Mouse (Mus musculus) midbrain, embryonic 11.5 days (tissue): ENCODE measurements around the gene Myh9. TPM values are rescaled to one million over a fixed set of nuclear protein-coding genes. Genes with fewer than 3 reads are reported as not detected.

Experiments used
- ATAC-seq: fragments of 200-750 bp; cut with Nextera tagmentation; 2 replicates; pipeline ENCODE4 v1.8.0; 2017; ENCODE audit warnings: moderate TSS enrichment, moderate library complexity; ENCODE audit not compliant: low FRiP score
- DNase-seq: peaks from one replicate; pipeline ENCODE4 v3.0.0; 2015; ENCODE audit warnings: low spot score; ENCODE audit errors: missing footprints
- H3K27ac ChIP-seq: fragments of 300-500 bp; sonication (generic); 2 replicates; pipeline ENCODE4 v1.5.1; 2014; ENCODE audit warnings: low read depth, low read length
- H3K27me3 ChIP-seq: fragments of 300-500 bp; sonication (generic); 2 replicates; pipeline ENCODE4 v1.6.1; 2014; ENCODE audit warnings: mild to moderate bottlenecking, low read length, moderate library complexity, mixed read lengths; ENCODE audit not compliant: control insufficient read depth, insufficient read depth
- H3K36me3 ChIP-seq: fragments of 300-500 bp; sonication (generic); 2 replicates; pipeline ENCODE4 v1.6.1; 2014; ENCODE audit warnings: mild to moderate bottlenecking, low read length, moderate library complexity, mixed read lengths; ENCODE audit not compliant: control insufficient read depth, insufficient read depth
- H3K4me1 ChIP-seq: fragments of 300-500 bp; sonication (generic); 2 replicates; pipeline ENCODE4 v1.6.1; 2014; ENCODE audit warnings: low read length; ENCODE audit not compliant: control insufficient read depth, insufficient read depth
- H3K4me2 ChIP-seq: fragments of 300-500 bp; sonication (generic); 2 replicates; pipeline ENCODE4 v1.6.1; 2014; ENCODE audit warnings: mild to moderate bottlenecking, moderate library complexity
- H3K4me3 ChIP-seq: fragments of 300-500 bp; sonication (generic); 2 replicates; pipeline ENCODE4 v1.5.1; 2014; ENCODE audit warnings: low read depth, low read length
- H3K9ac ChIP-seq: fragments of 300-500 bp; sonication (generic); 2 replicates; pipeline ENCODE4 v1.6.1; 2014; ENCODE audit warnings: low read length
- H3K9me3 ChIP-seq: fragments of 300-500 bp; sonication (generic); 2 replicates; pipeline ENCODE4 v1.6.1; 2016; ENCODE audit warnings: low read length; ENCODE audit not compliant: control insufficient read depth
- WGBS: fragments of 180-500 bp; shearing (Covaris S2); extraction: QIAGEN DNeasy Blood & Tissue Kit; methylation state at CpG from one replicate; pipeline ENCODE4 v1.1.7; 2014; 5-methylcytosine and 5-hydroxymethylcytosine counted together
- polyA plus RNA-seq: library from polyadenylated mRNA; unstranded; fragments of >200 nt; fragmentation: Nextera tagmentation; extraction: Ambion mirVana; gene quantifications from 2 replicates; pipeline ENCODE4 v1.2.1, GENCODE M21; 2014

Gene Myh9
- polyA plus RNA-seq, 1 experiment from 2014 or later = 19.6 TPM

DNA sequence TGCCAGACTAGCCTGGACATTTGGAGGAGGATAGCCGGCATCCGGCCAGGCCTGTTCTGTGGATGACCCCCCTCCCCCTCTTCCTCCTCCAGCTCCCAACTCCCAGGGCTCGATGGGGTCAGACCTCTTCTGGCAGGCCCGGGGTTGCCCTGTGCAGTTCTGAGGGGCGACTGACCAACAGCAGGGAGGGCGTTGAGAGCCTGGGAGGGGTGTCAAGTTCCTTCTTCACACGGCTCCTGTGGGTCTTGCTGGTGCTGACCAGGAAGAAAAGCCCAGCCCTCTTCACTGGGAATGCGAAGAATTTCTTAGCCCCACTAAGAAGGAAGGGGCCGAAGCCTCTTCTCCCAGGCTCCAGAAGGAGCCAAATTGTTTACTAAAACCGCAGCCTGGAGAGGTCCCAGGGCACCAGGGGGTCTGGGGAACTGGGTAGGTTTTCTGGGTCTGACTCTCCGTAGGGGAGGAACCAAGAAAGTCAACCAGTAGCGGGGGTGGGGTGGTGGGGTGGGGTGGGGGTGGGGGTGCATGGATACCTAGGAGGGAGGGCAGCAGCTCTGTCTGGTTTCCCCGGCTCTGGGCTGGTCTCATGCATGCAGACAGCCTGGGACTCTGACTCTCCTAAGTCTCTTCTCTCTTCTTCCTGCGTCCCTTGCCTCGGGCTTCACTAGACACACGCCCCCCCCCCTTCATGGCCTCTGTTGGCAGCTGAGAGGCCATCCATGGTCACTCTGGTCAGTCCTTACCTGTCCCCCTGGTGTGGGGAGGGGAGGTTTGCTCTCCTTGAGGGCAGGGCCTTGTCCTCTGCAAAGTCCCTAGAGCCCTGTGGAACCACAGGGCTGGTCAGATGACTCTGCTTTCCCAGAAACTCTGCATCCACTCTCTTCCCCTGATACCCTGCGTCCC is 41.1 kb upstream of the Myh9 start:
- Histone ChIP-seq H3K27me3 (no peaks in the 10 kb centered on the region), H3K36me3 (no peaks in the 10 kb centered on the region), H3K4me3 (no peak overlapping the region), H3K4me1 (no peaks in the 10 kb centered on the region), H3K9ac (no peak overlapping the region), H3K9me3 (no peaks in the 10 kb centered on the region), H3K4me2 (no peak overlapping the region), H3K27ac (no peak overlapping the region)
- WGBS = 17% methylated on average over 16 of the region's 17 CpGs
- DNase-seq (no peak), ATAC-seq (no peak)

DNA sequence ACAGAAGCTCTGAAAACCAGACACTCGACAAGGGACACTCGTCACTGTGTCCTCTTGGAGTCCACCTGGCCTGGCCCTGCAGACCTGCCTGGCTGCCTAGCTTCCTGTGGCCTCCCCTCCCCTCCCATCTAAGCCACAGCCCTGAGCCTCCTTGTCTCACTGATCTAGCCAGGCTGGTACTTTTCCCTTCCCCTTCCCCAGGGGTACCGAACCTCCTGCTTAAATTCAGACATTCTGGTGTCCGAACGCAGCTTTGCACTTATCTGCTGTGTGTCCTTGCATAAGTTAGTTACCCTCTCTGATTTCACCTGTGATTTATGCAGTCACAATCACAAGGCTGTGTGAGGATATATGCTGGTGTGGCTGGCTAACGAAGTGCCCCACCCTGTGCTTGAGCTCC is 40.3 kb upstream of the Myh9 start:
- Histone ChIP-seq H3K36me3 (no peaks in the 10 kb centered on the region), H3K4me1 (no peaks in the 10 kb centered on the region), H3K4me2 (no peak overlapping the region), H3K27me3 (no peaks in the 10 kb centered on the region), H3K9me3 (no peaks in the 10 kb centered on the region), H3K27ac (no peak overlapping the region), H3K9ac (no peak overlapping the region), H3K4me3 (no peak overlapping the region)
- no peak for DNase-seq
- WGBS = 66% methylated on average over 6 of the region's 6 CpGs
- no peak for ATAC-seq

DNA sequence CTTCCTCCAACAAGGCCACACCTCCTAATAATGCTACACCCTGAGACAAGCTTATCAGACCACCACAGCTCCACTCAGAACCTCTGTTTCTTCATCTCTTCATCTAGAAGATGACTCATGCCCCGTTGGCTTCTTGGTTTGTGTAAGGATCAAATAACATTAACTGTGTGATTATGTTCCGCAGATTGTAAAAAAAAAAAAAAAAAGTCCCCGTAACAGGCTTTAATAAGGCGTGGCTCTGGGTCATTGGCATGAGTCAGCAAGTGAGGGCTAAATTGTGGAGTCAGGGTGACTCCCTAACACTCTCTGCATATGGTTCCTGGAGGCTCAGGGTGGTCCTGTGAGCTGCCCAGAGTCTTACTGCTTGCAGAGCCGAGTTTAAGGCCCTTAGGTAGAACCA is 39.7 kb upstream of the Myh9 start:
- no peak overlapping the region for H3K27ac ChIP-seq
- no peak for DNase-seq
- no peak overlapping the region for H3K4me2 ChIP-seq
- no peak overlapping the region for H3K9ac ChIP-seq
- ATAC-seq = no peak
- no peaks in the 10 kb centered on the region for H3K27me3 ChIP-seq
- no peaks in the 10 kb centered on the region for H3K4me1 ChIP-seq
- 82% methylated on average over 5 of the region's 5 CpGs for WGBS
- H3K4me3 ChIP-seq = no peak overlapping the region
- no peaks in the 10 kb centered on the region for H3K36me3 ChIP-seq
- no peaks in the 10 kb centered on the region for H3K9me3 ChIP-seq

DNA sequence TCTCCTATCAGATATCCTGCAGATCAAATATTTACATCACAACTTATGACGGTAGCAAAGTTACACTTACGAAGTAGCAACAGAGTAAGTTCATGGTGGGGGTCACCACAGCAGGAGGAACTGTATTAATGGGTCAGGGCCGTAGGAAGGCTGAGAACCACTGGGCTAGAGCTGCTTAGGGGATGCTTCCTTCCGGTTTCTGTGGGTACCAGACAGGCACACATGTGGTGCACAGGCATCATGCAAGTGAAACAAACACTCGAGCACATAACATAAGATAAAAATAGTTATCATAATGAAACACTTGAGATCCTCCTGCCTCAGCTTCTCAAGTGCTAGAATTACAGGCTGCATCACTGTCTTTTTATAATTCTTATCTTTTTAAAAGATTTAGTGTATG is 38.8 kb upstream of the Myh9 start:
- Histone ChIP-seq H3K27me3 (no peaks in the 10 kb centered on the region), H3K9me3 (no peaks in the 10 kb centered on the region), H3K4me2 (no peak overlapping the region), H3K27ac (no peak overlapping the region), H3K4me3 (no peak overlapping the region), H3K9ac (no peak overlapping the region), H3K4me1 (no peaks in the 10 kb centered on the region), H3K36me3 (no peaks in the 10 kb centered on the region)
- ATAC-seq = no peak
- 88% methylated on average over 5 of the region's 5 CpGs for WGBS
- no peak for DNase-seq

DNA sequence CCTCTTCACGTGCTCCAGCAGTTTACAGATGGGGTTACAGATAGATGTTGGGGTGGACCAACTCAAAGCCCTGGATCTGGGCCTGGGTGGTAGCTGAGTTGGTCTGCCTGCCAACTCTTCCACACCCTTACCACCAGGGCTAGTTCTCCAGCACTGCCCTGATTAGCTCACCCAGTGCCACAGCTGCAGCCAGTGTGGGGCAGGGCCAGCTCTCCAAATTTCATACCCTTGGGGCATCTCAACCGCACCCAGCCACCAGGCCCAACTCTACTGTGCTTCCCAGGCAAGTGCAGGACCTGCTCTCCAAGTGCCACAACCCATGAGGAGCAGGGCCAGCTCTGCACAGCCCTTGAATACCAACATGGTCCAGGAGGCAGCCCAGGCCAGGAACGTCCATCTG is 37.8 kb upstream of the Myh9 start:
- DNase-seq (no peak), ATAC-seq (no peak)
- Histone ChIP-seq H3K4me3 (no peak overlapping the region), H3K27ac (no peak overlapping the region), H3K4me2 (no peak overlapping the region), H3K27me3 (no peaks in the 10 kb centered on the region), H3K4me1 (no peaks in the 10 kb centered on the region), H3K36me3 (no peaks in the 10 kb centered on the region), H3K9ac (no peak overlapping the region), H3K9me3 (no peaks in the 10 kb centered on the region)
- 87% methylated on average over 3 of the region's 3 CpGs for WGBS

DNA sequence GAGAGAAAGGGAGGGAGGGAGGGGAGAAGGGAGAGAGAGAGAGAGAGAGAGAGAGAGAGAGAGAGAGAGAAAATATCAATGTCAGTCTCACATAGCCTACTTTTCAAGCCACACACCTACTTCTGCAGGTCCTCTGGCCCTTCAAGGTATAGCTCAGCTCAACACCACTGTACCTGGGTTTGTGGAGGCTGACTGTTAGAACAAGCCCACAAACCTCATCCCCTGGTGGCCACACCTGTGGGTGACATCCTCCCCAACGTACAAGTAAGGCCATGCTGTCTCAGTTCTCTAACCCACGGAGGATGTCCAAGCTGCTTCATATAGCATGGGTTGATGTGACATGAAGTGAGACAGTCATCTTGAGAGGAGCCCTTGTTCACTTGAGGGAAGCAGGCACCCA is 35.2 kb upstream of the Myh9 start:
- Histone ChIP-seq H3K4me3 (no peak overlapping the region), H3K4me2 (no peak overlapping the region), H3K9me3 (no peaks in the 10 kb centered on the region), H3K27me3 (no peaks in the 10 kb centered on the region), H3K9ac (no peak overlapping the region), H3K4me1 (no peaks in the 10 kb centered on the region), H3K36me3 (no peaks in the 10 kb centered on the region), H3K27ac (no peak overlapping the region)
- ATAC-seq (no peak), DNase-seq (no peak)
- WGBS = 72% methylated on average over 2 of the region's 2 CpGs

DNA sequence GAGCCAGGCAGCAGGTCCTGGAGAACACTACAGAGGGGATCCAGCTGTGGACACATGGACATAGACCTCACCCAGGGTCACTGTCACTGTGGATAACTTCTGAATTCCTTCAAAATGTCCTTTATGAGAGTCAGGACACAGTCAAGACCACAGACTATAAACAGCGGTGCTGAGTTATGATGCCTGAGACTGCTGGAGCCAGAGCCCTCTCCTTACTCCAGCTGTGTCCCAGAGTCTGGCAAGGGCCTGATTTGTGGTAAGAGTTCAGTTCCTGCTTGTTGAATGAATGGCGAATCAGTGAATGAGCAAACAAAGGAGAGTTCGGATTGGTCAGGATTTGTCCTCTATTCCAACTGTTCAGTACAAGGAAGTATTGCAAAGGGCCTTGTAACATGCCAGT is 34.7 kb upstream of the Myh9 start:
- H3K27ac ChIP-seq = no peak overlapping the region
- H3K36me3 ChIP-seq = no peaks in the 10 kb centered on the region
- DNase-seq (no peak), ATAC-seq (no peak)
- no peaks in the 10 kb centered on the region for H3K9me3 ChIP-seq
- no peak overlapping the region for H3K9ac ChIP-seq
- no peak overlapping the region for H3K4me3 ChIP-seq
- H3K4me1 ChIP-seq = no peaks in the 10 kb centered on the region
- H3K27me3 ChIP-seq = no peaks in the 10 kb centered on the region
- no peak overlapping the region for H3K4me2 ChIP-seq
- 91% methylated on average over 3 of the region's 3 CpGs for WGBS

DNA sequence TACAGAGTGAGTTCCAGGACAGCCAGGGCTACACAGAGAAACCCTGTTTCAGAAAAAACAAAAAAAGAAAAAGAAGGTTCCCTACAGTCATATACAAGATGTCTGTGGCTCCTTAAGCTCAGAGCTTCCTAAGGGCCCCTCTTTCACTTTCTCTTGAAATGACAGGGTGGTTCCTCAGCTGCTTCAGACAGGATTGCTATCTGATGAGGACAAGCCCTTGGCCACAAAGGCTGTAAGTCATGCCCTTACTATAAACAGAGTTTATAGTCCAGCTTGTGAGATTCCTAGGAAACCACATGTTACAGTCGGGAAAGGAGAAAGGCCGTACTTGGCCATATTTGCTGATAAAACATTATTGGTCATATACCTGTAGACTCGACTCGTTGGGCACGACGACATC is 34.0 kb upstream of the Myh9 start:
- no peaks in the 10 kb centered on the region for H3K36me3 ChIP-seq
- H3K4me3 ChIP-seq = no peak overlapping the region
- no peak overlapping the region for H3K27ac ChIP-seq
- 93% methylated on average over 6 of the region's 6 CpGs for WGBS
- no peaks in the 10 kb centered on the region for H3K4me1 ChIP-seq
- no peak for ATAC-seq
- no peaks in the 10 kb centered on the region for H3K27me3 ChIP-seq
- no peak overlapping the region for H3K9ac ChIP-seq
- H3K4me2 ChIP-seq = no peak overlapping the region
- H3K9me3 ChIP-seq = no peaks in the 10 kb centered on the region
- no peak for DNase-seq

DNA sequence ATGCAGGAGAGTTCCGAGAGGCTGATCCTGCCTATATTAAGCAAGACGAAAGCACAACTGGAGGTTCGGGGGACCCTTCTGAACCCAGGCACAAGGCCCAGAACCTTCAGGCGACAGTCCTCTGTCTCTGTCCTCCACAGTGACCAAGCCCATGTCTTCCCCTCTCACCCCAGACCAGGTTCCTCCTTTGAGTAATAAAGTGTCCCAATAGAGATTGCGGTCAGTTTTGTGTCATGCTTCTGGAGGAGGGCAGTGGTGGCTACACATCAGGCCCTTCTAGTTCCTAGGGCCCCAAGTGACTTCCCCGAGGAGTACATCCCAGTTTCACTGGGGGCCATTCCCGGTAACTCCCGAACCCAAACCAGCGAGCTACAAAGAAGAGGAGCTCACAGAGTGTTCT is 32.8 kb upstream of the Myh9 start:
- Histone ChIP-seq H3K9ac (no peak overlapping the region), H3K27ac (no peak overlapping the region), H3K4me1 (no peaks in the 10 kb centered on the region), H3K36me3 (no peaks in the 10 kb centered on the region), H3K4me3 (no peak overlapping the region), H3K9me3 (no peaks in the 10 kb centered on the region), H3K4me2 (no peak overlapping the region), H3K27me3 (no peaks in the 10 kb centered on the region)
- WGBS = 92% methylated on average over 9 of the region's 9 CpGs
- DNase-seq (no peak), ATAC-seq (no peak)
